12 mouse cellular contexts compared by ENCODE assay signal in the genomic region with DNA sequence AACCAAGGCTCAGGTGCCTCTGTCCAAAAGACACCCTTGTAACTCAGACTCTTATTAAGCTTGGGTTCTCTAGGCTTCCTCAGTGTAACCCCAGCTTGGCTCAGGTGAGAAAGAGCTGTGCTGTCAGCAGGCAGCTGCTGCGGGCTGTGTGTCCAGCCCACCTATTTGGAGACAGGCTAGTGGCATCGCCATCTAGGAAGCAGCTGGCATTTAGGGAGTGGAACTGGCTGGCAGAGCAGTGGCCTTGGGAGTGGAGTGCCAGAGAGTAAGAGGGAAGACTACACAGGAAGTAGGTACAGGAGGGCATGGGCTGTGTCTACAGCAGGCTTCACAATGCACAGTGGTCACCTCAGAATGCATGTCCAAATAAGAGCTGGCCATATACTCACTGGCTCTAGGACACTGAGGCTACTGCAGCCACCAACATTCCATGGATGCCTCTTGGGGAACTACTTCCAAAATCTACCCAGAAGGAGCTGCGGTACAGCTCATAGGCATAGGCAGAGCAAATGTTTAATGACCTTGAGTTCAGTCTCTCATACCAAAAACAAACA. TPM values are rescaled to one million over a fixed set of nuclear protein-coding genes. Genes with fewer than 3 reads are reported as not detected.
DNase-seq lines count a peak whose midpoint lies in the region; ATAC-seq and TF ChIP-seq lines count a peak whose summit lies in the region.
"Had no signal": no experiment of that assay in that cellular context is flagged by ENCODE, and none has a peak within 500 bp of the region (broad histone marks: within the 10 kb centered on the region; RNA-seq: fewer than 3 reads in every experiment).

No protein-coding gene starts in this region.

- peaks cover 92% of the 10 kb centered on the region for H3K4me1 ChIP-seq in heart, embryonic 10.5 days
- peaks cover 21% of the 10 kb centered on the region for H3K4me1 ChIP-seq in cortical plate, adult 2 months (ENCODE audit: control insufficient read depth, insufficient read depth, low read length)
- H3K4me1 ChIP-seq in limb, embryonic 10.5 days: peaks cover 28% of the 10 kb centered on the region
- H3K4me1 ChIP-seq in midbrain, embryonic 11.5 days (ENCODE audit: control insufficient read depth, insufficient read depth, low read length): peaks cover 12% of the 10 kb centered on the region

- H3K4me2 ChIP-seq in midbrain, embryonic 11.5 days: no peak overlapping the region

- TF ChIP-seq POLR2A in cortical plate, adult 2 months (IDR thresholded peaks at IDR 0.05; ENCODE audit: extremely low read depth, insufficient read depth, low read length): no peak

- TF ChIP-seq CTCF in left cerebral cortex, adult 2 months (IDR thresholded peaks at IDR 0.05): no peak
- no peak for TF ChIP-seq CTCF in cortical plate, adult 2 months (IDR thresholded peaks at IDR 0.05; ENCODE audit: extremely low read depth, insufficient read depth, low read length)

- no peak for ATAC-seq in midbrain, embryonic 11.5 days (ENCODE audit: low FRiP score)
- ATAC-seq: forebrain, embryonic 16.5 days had no signal

- no peaks in the 10 kb centered on the region for H3K27me3 ChIP-seq in heart, embryonic 10.5 days (ENCODE audit: insufficient read depth, poor library complexity, severe bottlenecking)
- no peaks in the 10 kb centered on the region for H3K27me3 ChIP-seq in limb, embryonic 10.5 days (ENCODE audit: low read depth, poor library complexity, severe bottlenecking)
- H3K27me3 ChIP-seq in midbrain, embryonic 11.5 days (ENCODE audit: control insufficient read depth, insufficient read depth, low read length): no peaks in the 10 kb centered on the region

- DNase-seq in heart, embryonic 10.5 days (ENCODE audit: low spot score): no peak
- no peak for DNase-seq in heart, postnatal 25 days (ENCODE audit: low spot score)
- DNase-seq in left cerebral cortex, adult 2 months (ENCODE audit: extremely low spot score in 1 of 2, low spot score in 2 of 2): no peak
- no peak for DNase-seq in left cerebral cortex, postnatal 4 days
- DNase-seq in limb, embryonic 10.5 days (ENCODE audit: low spot score): no peak
- no peak for DNase-seq in midbrain, embryonic 11.5 days (ENCODE audit: low spot score, missing footprints)
- DNase-seq: kidney, adult 8-10 months had no signal

- intact Hi-C loops in heart, postnatal 25 days (cut with DNase I): no loop called here
- intact Hi-C loops in left cerebral cortex, adult 2 months (cut with DNase I): no loop called here
- intact Hi-C loops in left cerebral cortex, postnatal 4 days (cut with DNase I): loop anchor here (10.0 kb wide), 1 partner anchor 161 kb away; no protein-coding TSS in a partner anchor

- peaks cover 56% of the 10 kb centered on the region for H3K36me3 ChIP-seq in heart, embryonic 10.5 days
- peaks cover 53% of the 10 kb centered on the region for H3K36me3 ChIP-seq in limb, embryonic 10.5 days
- H3K36me3 ChIP-seq in midbrain, embryonic 11.5 days (ENCODE audit: control insufficient read depth, insufficient read depth, low read length): no peaks in the 10 kb centered on the region

- no peak overlapping the region for H3K4me3 ChIP-seq in heart, embryonic 10.5 days
- no peak overlapping the region for H3K4me3 ChIP-seq in left cerebral cortex, adult 2 months
- H3K4me3 ChIP-seq in cortical plate, adult 2 months (ENCODE audit: insufficient read depth, low read length): no peak overlapping the region
- no peak overlapping the region for H3K4me3 ChIP-seq in limb, embryonic 10.5 days
- no peak overlapping the region for H3K4me3 ChIP-seq in midbrain, embryonic 11.5 days (ENCODE audit: low read depth, low read length)
- H3K4me3 ChIP-seq: midbrain, embryonic 10.5 days had no signal

- peak overlapping the region; percentile 93 for H3K27ac ChIP-seq in heart, embryonic 10.5 days
- H3K27ac ChIP-seq in left cerebral cortex, adult 2 months: peak overlapping the region; percentile 63
- H3K27ac ChIP-seq in cortical plate, adult 2 months (ENCODE audit: insufficient read depth, low read length): peak overlapping the region; percentile 1; the same call in 1 of the 2 replicates
- 0 out of 2 replicates have a peak overlapping the region, but pooled peaks have one; percentile 27 for H3K27ac ChIP-seq in limb, embryonic 10.5 days
- H3K27ac ChIP-seq in midbrain, embryonic 11.5 days (ENCODE audit: low read depth, low read length): no peak overlapping the region

- no peaks in the 10 kb centered on the region for H3K9me3 ChIP-seq in heart, embryonic 10.5 days
- no peaks in the 10 kb centered on the region for H3K9me3 ChIP-seq in limb, embryonic 10.5 days (replicated peaks)
- H3K9me3 ChIP-seq in midbrain, embryonic 11.5 days (ENCODE audit: control insufficient read depth, low read length): no peaks in the 10 kb centered on the region
- H3K9me3 ChIP-seq: midbrain, embryonic 10.5 days had no signal

- H3K9ac ChIP-seq in midbrain, embryonic 11.5 days (ENCODE audit: low read length): no peak overlapping the region

- WGBS in heart, embryonic 10.5 days: 73% methylated on average over 3 of the region's 3 CpGs
- WGBS in limb, embryonic 10.5 days: 90% methylated on average over 3 of the region's 3 CpGs
- WGBS in midbrain, embryonic 11.5 days: 96% methylated on average over 3 of the region's 3 CpGs

RNA-seq across cellular contexts. Expression of a gene that starts 9.4 kb away (rescaled TPM):
- 170 and 253 TPM in 2 replicates for polyA plus RNA-seq in heart, embryonic 10.5 days (2016; fragmentation: Nextera tagmentation; extraction: Ambion mirVana)
- total RNA-seq in heart, postnatal 25 days (2021): 100 to 1,000 TPM; 160 to 161 TPM
- 100 to 1,000 TPM; 155 to 164 TPM for total RNA-seq in left cerebral cortex, adult 2 months (2021)
- 10 to 100 TPM; 98.6 to 99.4 TPM for total RNA-seq in left cerebral cortex, postnatal 4 days (2021)
- 127 and 138 TPM in 2 replicates for polyA plus RNA-seq in cortical plate, adult 2 months (2012; rRNA removed)
- 113 and 121 TPM in 2 replicates for polyA plus RNA-seq in limb, embryonic 10.5 days (2016; fragmentation: Nextera tagmentation; extraction: Ambion mirVana)
- 83.9 and 84.6 TPM in 2 replicates for polyA plus RNA-seq in midbrain, embryonic 11.5 days (2014; fragmentation: Nextera tagmentation; extraction: Ambion mirVana)

RNA-seq across cellular contexts. Expression of a gene that starts 9.6 kb away (rescaled TPM):
- polyA plus RNA-seq in heart, embryonic 10.5 days (2016; fragmentation: Nextera tagmentation; extraction: Ambion mirVana): 224 and 261 TPM in 2 replicates
- total RNA-seq in heart, postnatal 25 days (2021): 10 to 100 TPM; 87.5 to 94.8 TPM
- 100 to 1,000 TPM; 140 to 143 TPM for total RNA-seq in left cerebral cortex, adult 2 months (2021)
- 100 to 1,000 TPM; 122 to 124 TPM for total RNA-seq in left cerebral cortex, postnatal 4 days (2021)
- 172 and 173 TPM in 2 replicates for polyA plus RNA-seq in cortical plate, adult 2 months (2012; rRNA removed)
- polyA plus RNA-seq in limb, embryonic 10.5 days (2016; fragmentation: Nextera tagmentation; extraction: Ambion mirVana): 263 and 272 TPM in 2 replicates
- polyA plus RNA-seq in midbrain, embryonic 11.5 days (2014; fragmentation: Nextera tagmentation; extraction: Ambion mirVana): 175 and 186 TPM in 2 replicates

RNA-seq across cellular contexts. Expression of a gene that starts 11.3 kb away (rescaled TPM):
- polyA plus RNA-seq in heart, embryonic 10.5 days (2016; fragmentation: Nextera tagmentation; extraction: Ambion mirVana): 25.5 and 33.1 TPM in 2 replicates
- total RNA-seq in heart, postnatal 25 days (2021): 10 to 100 TPM; 38.4 to 41.5 TPM
- 10 to 100 TPM; 19.4 to 22.0 TPM for total RNA-seq in left cerebral cortex, adult 2 months (2021)
- 1 to 10 TPM; 5.2 to 5.3 TPM for total RNA-seq in left cerebral cortex, postnatal 4 days (2021)
- 35.5 and 46.0 TPM in 2 replicates for polyA plus RNA-seq in cortical plate, adult 2 months (2012; rRNA removed)
- polyA plus RNA-seq in limb, embryonic 10.5 days (2016; fragmentation: Nextera tagmentation; extraction: Ambion mirVana): 10.7 and 12.0 TPM in 2 replicates
- 6.4 and 7.0 TPM in 2 replicates for polyA plus RNA-seq in midbrain, embryonic 11.5 days (2014; fragmentation: Nextera tagmentation; extraction: Ambion mirVana)

RNA-seq across cellular contexts. Expression of a gene that starts 15.8 kb away (rescaled TPM):
- 0.70 and 1.7 TPM in 2 replicates for polyA plus RNA-seq in heart, embryonic 10.5 days (2016; fragmentation: Nextera tagmentation; extraction: Ambion mirVana)
- not detected for total RNA-seq in heart, postnatal 25 days (2021)
- not detected for total RNA-seq in left cerebral cortex, adult 2 months (2021)
- total RNA-seq in left cerebral cortex, postnatal 4 days (2021): not detected
- polyA plus RNA-seq in cortical plate, adult 2 months (2012; rRNA removed): not detected in 2 replicates
- 0.26 TPM in 1 of 2 replicates, not detected in the other for polyA plus RNA-seq in limb, embryonic 10.5 days (2016; fragmentation: Nextera tagmentation; extraction: Ambion mirVana)
- 0.15 TPM in 1 of 2 replicates, not detected in the other for polyA plus RNA-seq in midbrain, embryonic 11.5 days (2014; fragmentation: Nextera tagmentation; extraction: Ambion mirVana)
- total RNA-seq: granulocyte monocyte progenitor cell, adult 5-6 weeks; layer of hippocampus, postnatal 25 days had no signal

RNA-seq across cellular contexts. Expression of a gene that starts 58.3 kb away (rescaled TPM):
- polyA plus RNA-seq in heart, embryonic 10.5 days (2016; fragmentation: Nextera tagmentation; extraction: Ambion mirVana): 470 and 475 TPM in 2 replicates
- total RNA-seq in heart, postnatal 25 days (2021): 100 to 1,000 TPM; 134 to 140 TPM
- total RNA-seq in left cerebral cortex, adult 2 months (2021): 100 to 1,000 TPM; 249 to 278 TPM
- total RNA-seq in left cerebral cortex, postnatal 4 days (2021): 100 to 1,000 TPM; 333 to 372 TPM
- 232 and 248 TPM in 2 replicates for polyA plus RNA-seq in cortical plate, adult 2 months (2012; rRNA removed)
- polyA plus RNA-seq in limb, embryonic 10.5 days (2016; fragmentation: Nextera tagmentation; extraction: Ambion mirVana): 355 and 369 TPM in 2 replicates
- 316 and 328 TPM in 2 replicates for polyA plus RNA-seq in midbrain, embryonic 11.5 days (2014; fragmentation: Nextera tagmentation; extraction: Ambion mirVana)
